Mouse (Mus musculus): ENCODE results near the gene Fbxo34. TPM values are rescaled to one million over a fixed set of nuclear protein-coding genes. Genes with fewer than 3 reads are reported as not detected.
A peak's percentile ranks its signal among the peaks of the same experiment; 100 is the strongest.
"Not testable (repeated sequence)": the region's sequence is repeated elsewhere in the genome, so short reads cannot be mapped to it uniquely, and the experiment has no call there.

Fbxo34 gene
- total RNA-seq, 4 experiments from 2014 or later, result 19.9 to 24.6 (median 23.7) TPM

GRCm38 (mm10) chr14:47518619-47519018 is 68.4 kb downstream of the Fbxo34 start:
- DNase-seq, result peak; percentile 77

GRCm38 (mm10) chr14:47520751-47521449 is 70.7 kb downstream of the Fbxo34 start:
- DNase-seq, result no peak

GRCm38 (mm10) chr14:47521609-47522008 is 71.4 kb downstream of the Fbxo34 start:
- no peak for DNase-seq

GRCm38 (mm10) chr14:47522301-47522700 is 72.1 kb downstream of the Fbxo34 start:
- no peak for DNase-seq

- DNase-seq, result no peak
These were observed 75.2 kb downstream of the Fbxo34 start for GRCm38 (mm10) chr14:47525374-47525773.

GRCm38 (mm10) chr14:47525861-47526260 is 75.6 kb downstream of the Fbxo34 start:
- no peak for DNase-seq

GRCm38 (mm10) chr14:47527833-47528232 is 77.6 kb downstream of the Fbxo34 start:
- no peak for DNase-seq

- DNase-seq, result no peak
These were observed 78.1 kb downstream of the Fbxo34 start for GRCm38 (mm10) chr14:47528293-47528692.

GRCm38 (mm10) chr14:47529019-47529418 is 78.8 kb downstream of the Fbxo34 start:
- DNase-seq, result peak; percentile 34

GRCm38 (mm10) chr14:47529592-47529991 is 79.4 kb downstream of the Fbxo34 start:
- not testable (repeated sequence) for DNase-seq

GRCm38 (mm10) chr14:47532496-47532895 is 82.3 kb downstream of the Fbxo34 start:
- DNase-seq, result no peak

- peak; percentile 80 for DNase-seq
These were observed 83.3 kb downstream of the Fbxo34 start for GRCm38 (mm10) chr14:47533365-47534175.

- no peak for DNase-seq
These were observed 83.9 kb downstream of the Fbxo34 start for GRCm38 (mm10) chr14:47534176-47534525.

GRCm38 (mm10) chr14:47535096-47535495 is 84.9 kb downstream of the Fbxo34 start:
- DNase-seq, result no peak

GRCm38 (mm10) chr14:47541325-47541948 is 91.2 kb downstream of the Fbxo34 start:
- no peak for DNase-seq

GRCm38 (mm10) chr14:47542283-47542682 is 92.1 kb downstream of the Fbxo34 start:
- DNase-seq, result no peak

- DNase-seq, result no peak
These were observed 94.1 kb downstream of the Fbxo34 start for GRCm38 (mm10) chr14:47544286-47544685.

- DNase-seq, result no peak
These were observed 94.7 kb downstream of the Fbxo34 start for GRCm38 (mm10) chr14:47544877-47545276.

GRCm38 (mm10) chr14:47551668-47552067 is 101.4 kb downstream of the Fbxo34 start:
- DNase-seq, result no peak

- no peak for DNase-seq
These were observed 103.2 kb downstream of the Fbxo34 start for GRCm38 (mm10) chr14:47553380-47553779.

- no peak for DNase-seq
These were observed 104.0 kb downstream of the Fbxo34 start for GRCm38 (mm10) chr14:47554236-47554635.

GRCm38 (mm10) chr14:47555225-47555624 is 105.0 kb downstream of the Fbxo34 start:
- no peak for DNase-seq

GRCm38 (mm10) chr14:47560714-47561113 is 110.5 kb downstream of the Fbxo34 start:
- no peak for DNase-seq
